Comparison of ENCODE assay signal across 8 mouse cellular contexts in the genomic region with DNA sequence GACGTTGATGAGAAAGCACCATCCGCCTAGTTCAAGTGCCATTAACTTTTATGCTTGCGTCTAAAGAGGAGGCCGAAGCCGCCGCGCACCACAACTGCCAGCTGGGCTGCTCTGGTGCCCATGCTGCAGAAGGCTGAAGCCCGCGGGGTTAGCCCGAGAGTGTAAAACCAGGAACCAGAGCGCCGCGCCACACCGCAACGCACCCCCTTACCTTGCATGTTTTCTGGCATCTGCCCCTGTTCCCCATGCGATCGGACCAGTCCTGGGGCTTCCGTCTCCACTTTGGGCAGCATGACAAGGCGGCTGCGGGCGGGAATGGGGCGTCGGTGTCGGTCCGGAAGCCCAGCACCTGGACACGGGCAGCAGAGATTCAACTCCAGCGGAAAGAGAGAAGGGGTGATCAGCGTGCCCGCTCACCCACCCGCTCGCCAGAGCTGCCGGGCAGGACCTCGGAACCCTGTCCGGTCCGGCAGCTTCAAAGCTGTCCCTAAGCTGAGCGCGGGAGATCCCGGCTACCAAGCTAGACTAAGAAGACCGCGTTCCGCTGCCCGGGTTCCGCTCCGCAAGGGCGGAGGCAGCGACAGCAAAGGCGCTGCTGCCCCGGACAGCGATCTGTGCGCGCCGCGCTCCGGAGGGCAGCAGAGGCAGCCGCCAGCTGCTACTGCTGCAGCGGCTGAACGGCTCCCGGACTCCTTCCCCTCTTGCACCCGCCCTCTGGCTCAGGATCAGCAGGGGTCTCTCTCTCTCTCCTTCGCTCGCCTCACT. TPM values are rescaled to one million over a fixed set of nuclear protein-coding genes. Genes with fewer than 3 reads are reported as not detected.
DNase-seq lines count a peak whose midpoint lies in the region; ATAC-seq lines count a peak whose summit lies in the region.

No protein-coding gene starts in this region.

- H3K4me1 ChIP-seq in hindbrain, embryonic 13.5 days (replicated peaks): peaks cover 41% of the 10 kb centered on the region
- peaks cover 6% of the 10 kb centered on the region; the same call in 1 of the 2 replicates for H3K4me1 ChIP-seq in liver, embryonic 12.5 days

- H3K4me2 ChIP-seq in hindbrain, embryonic 13.5 days: peak overlapping the region; percentile 72
- H3K4me2 ChIP-seq in liver, embryonic 12.5 days: peak overlapping the region; percentile 58

- peak; percentile 46; the same call in 1 of the 2 replicates for ATAC-seq in erythroid progenitor cell, adult 5-6 weeks (replicated peaks; ENCODE audit: low FRiP score, poor library complexity, severe bottlenecking)
- ATAC-seq in hindbrain, embryonic 13.5 days (ENCODE audit: low FRiP score): peak; percentile 72
- no peak for ATAC-seq in liver, embryonic 12.5 days

- H3K9me3 ChIP-seq in hindbrain, embryonic 13.5 days: no peaks in the 10 kb centered on the region
- no peaks in the 10 kb centered on the region for H3K9me3 ChIP-seq in liver, embryonic 12.5 days (replicated peaks)

- H3K27me3 ChIP-seq in hindbrain, embryonic 13.5 days: peaks cover 97% of the 10 kb centered on the region
- peaks cover 93% of the 10 kb centered on the region for H3K27me3 ChIP-seq in liver, embryonic 12.5 days (replicated peaks)

- under 1% methylated on average over 60 of the region's 61 CpGs for WGBS in hindbrain, embryonic 13.5 days
- 2% methylated on average over 57 of the region's 61 CpGs for WGBS in liver, embryonic 12.5 days (ENCODE audit: insufficient replicate concordance)

- H3K4me3 ChIP-seq in hindbrain, embryonic 13.5 days: peak overlapping the region; percentile 44
- H3K4me3 ChIP-seq in liver, embryonic 12.5 days: peak overlapping the region; percentile 52

- H3K27ac ChIP-seq in hindbrain, embryonic 13.5 days: no peak overlapping the region
- peak overlapping the region; percentile 60 for H3K27ac ChIP-seq in liver, embryonic 12.5 days

- H3K9ac ChIP-seq in hindbrain, embryonic 13.5 days: peak overlapping the region; percentile 57
- peak overlapping the region; percentile 56 for H3K9ac ChIP-seq in liver, embryonic 12.5 days

- peak; percentile 6 for DNase-seq in CD4-positive helper T cell, adult 2 months (ENCODE audit: low read depth, low spot score)
- peak; percentile 69 for DNase-seq in ZHBTc4 (ENCODE audit: low read depth, low spot score)
- peak; percentile 78 for DNase-seq in neural tube, embryonic 10.5 days (ENCODE audit: extremely low spot score, low spot score)
- DNase-seq in thymus, adult 18-20 months: no peak
- no peak for DNase-seq in layer of hippocampus, adult 8-10 months (ENCODE audit: low spot score in 2 of 2)

- H3K36me3 ChIP-seq in hindbrain, embryonic 13.5 days: no peaks in the 10 kb centered on the region
- H3K36me3 ChIP-seq in liver, embryonic 12.5 days: no peaks in the 10 kb centered on the region

RNA-seq across cellular contexts. Expression of gene Nr5a2, which starts 11.6 kb away (rescaled TPM):
- total RNA-seq in erythroid progenitor cell, adult 5-6 weeks (2015; ENCODE audit: low replicate concordance): not detected in 2 replicates
- total RNA-seq in erythroid progenitor cell, adult 5-6 weeks (2017; ENCODE audit: low replicate concordance): not detected in 2 replicates
- polyA plus RNA-seq in hindbrain, embryonic 13.5 days (2015; fragmentation: Nextera tagmentation; extraction: Ambion mirVana): 0.62 and 0.64 TPM in 2 replicates
- polyA plus RNA-seq in liver, embryonic 12.5 days (2016; fragmentation: Nextera tagmentation; extraction: Ambion mirVana): 3.0 and 4.0 TPM in 2 replicates
- not detected for total RNA-seq in layer of hippocampus, adult 8-10 months (2022)

Comparison
In these comparisons a context has a peak if more than half of its experiments do, and no peak if none do; other contexts are left out.
1. DNase-seq: peak in CD4-positive helper T cell, adult 2 months (single experiment), ZHBTc4 (single experiment) and neural tube, embryonic 10.5 days (single experiment); none in thymus, adult 18-20 months (0 of 2) and layer of hippocampus, adult 8-10 months (0 of 2).